13 mouse cellular contexts compared by ENCODE assay signal in the genomic region with DNA sequence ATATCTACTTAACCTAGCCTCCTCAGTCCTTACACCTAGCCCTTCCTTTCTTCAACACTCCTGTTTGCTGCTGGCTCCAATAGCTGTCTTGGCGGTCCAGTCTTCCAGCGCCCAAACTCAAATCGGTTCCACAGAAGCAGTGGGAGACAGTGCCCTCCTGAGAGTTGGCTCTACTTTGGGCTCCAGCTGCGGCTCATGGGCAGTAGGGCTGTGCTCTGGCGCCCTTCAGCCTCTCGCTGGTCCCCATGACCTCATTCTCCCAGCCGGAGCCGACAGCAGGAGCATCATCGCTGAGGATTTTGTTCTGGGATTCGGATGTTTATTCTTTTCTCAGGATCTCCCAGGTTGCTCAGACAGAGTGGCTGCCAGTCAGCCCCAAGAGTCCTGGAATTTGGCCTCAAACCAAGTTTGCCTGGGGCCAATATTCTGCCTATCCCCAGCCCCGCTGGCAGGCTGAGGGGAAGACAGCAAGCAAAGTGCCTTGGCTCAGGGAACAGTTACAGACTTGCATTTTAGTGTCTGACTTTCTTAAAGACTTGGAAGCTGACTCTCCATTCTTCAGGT.
DNase-seq lines count a peak whose midpoint lies in the region; ATAC-seq and TF ChIP-seq lines count a peak whose summit lies in the region.
"Had no signal": no experiment of that assay in that cellular context is flagged by ENCODE, and none has a peak within 500 bp of the region (broad histone marks: within the 10 kb centered on the region; RNA-seq: fewer than 3 reads in every experiment).

No protein-coding gene starts in this region.

- WGBS in forebrain, embryonic 13.5 days, result 41% methylated on average over 11 of the region's 11 CpGs
- WGBS in forebrain, embryonic 10.5 days, result 61% methylated on average over 11 of the region's 11 CpGs

- peak; percentile 63; the same call in 1 of the 2 replicates for ATAC-seq in forebrain, embryonic 13.5 days
- no peak for ATAC-seq in erythroblast, adult 5-6 weeks (replicated peaks; ENCODE audit: low FRiP score, poor library complexity, severe bottlenecking)
- ATAC-seq: activated CD4-positive, CD25-positive, alpha-beta regulatory T cell, adult 4 months; intestine, postnatal 0 days had no signal

- no peak overlapping the region for H3K27ac ChIP-seq in forebrain, embryonic 13.5 days
- no peak overlapping the region for H3K27ac ChIP-seq in forebrain, embryonic 10.5 days
- no peak overlapping the region for H3K27ac ChIP-seq in ES-E14 (ENCODE audit: insufficient read depth, low read depth, low read length, poor library complexity, severe bottlenecking)
- H3K27ac ChIP-seq: liver, embryonic 14.5 days had no signal

- H3K27me3 ChIP-seq in forebrain, embryonic 13.5 days, result peaks cover 20% of the 10 kb centered on the region
- H3K27me3 ChIP-seq in forebrain, embryonic 10.5 days (ENCODE audit: poor library complexity, severe bottlenecking), result peaks cover 52% of the 10 kb centered on the region

- no peaks in the 10 kb centered on the region for H3K9me3 ChIP-seq in forebrain, embryonic 13.5 days (replicated peaks)
- no peaks in the 10 kb centered on the region for H3K9me3 ChIP-seq in forebrain, embryonic 10.5 days
- H3K9me3 ChIP-seq in ES-E14 (ENCODE audit: control insufficient read depth, insufficient read depth, low read depth, low read length), result no peaks in the 10 kb centered on the region

- H3K4me1 ChIP-seq in forebrain, embryonic 13.5 days, result peaks cover 18% of the 10 kb centered on the region
- peaks cover 14% of the 10 kb centered on the region for H3K4me1 ChIP-seq in forebrain, embryonic 10.5 days
- peaks cover 0 to 8% of the 10 kb centered on the region in 2 experiments; a peak in 1 of 4 replicates for H3K4me1 ChIP-seq in ES-E14 (ENCODE audit: control insufficient read depth in 2 of 2, insufficient read depth in 2 of 2, low read length in 2 of 2, poor library complexity in 1 of 2)

- H3K9ac ChIP-seq in forebrain, embryonic 13.5 days, result no peak overlapping the region
- no peak overlapping the region for H3K9ac ChIP-seq in ES-E14 (ENCODE audit: insufficient read depth, low read depth, low read length, poor library complexity, severe bottlenecking)
- H3K9ac ChIP-seq: liver, embryonic 14.5 days had no signal

- no peak overlapping the region for H3K4me3 ChIP-seq in forebrain, embryonic 13.5 days
- no peak overlapping the region for H3K4me3 ChIP-seq in forebrain, embryonic 10.5 days
- H3K4me3 ChIP-seq in ES-E14 (ENCODE audit: insufficient read depth in 1 of 2, low read depth in 1 of 2, low read length in 2 of 2, poor library complexity in 1 of 2, severe bottlenecking in 1 of 2), result peak overlapping the region; percentile 3 to 42; a peak in 2 of 4 replicates

- peak overlapping the region; percentile 22; the same call in 1 of the 2 replicates for H3K4me2 ChIP-seq in forebrain, embryonic 13.5 days

- in situ Hi-C loops in ES-E14 (cut with MboI; ENCODE audit: low sequenced_read_pairs in 2 of 2, unreplicated experiment in 2 of 2), result no loop called here

- no peaks in the 10 kb centered on the region for H3K36me3 ChIP-seq in forebrain, embryonic 13.5 days (ENCODE audit: poor library complexity, severe bottlenecking)
- H3K36me3 ChIP-seq in forebrain, embryonic 10.5 days (replicated peaks), result no peaks in the 10 kb centered on the region
- no peaks in the 10 kb centered on the region for H3K36me3 ChIP-seq in ES-E14 (ENCODE audit: control insufficient read depth, insufficient read depth, low read length, poor library complexity, severe bottlenecking)

- DNase-seq in forebrain, embryonic 10.5 days (ENCODE audit: extremely low spot score, low spot score), result no peak
- DNase-seq in layer of hippocampus, adult 11-12 months (ENCODE audit: low spot score), result peak; percentile 8
- DNase-seq in layer of hippocampus, adult 18-20 months (ENCODE audit: low spot score in 2 of 2), result no peak
- DNase-seq in ES-E14 (ENCODE audit: low read depth, low spot score), result no peak
- peak; percentile 56 to 71 for DNase-seq in cerebellum, postnatal 25 days
- DNase-seq in spleen, adult 12 weeks (ENCODE audit: low spot score), result no peak
- DNase-seq: layer of hippocampus, adult 9-11 months; right cerebral cortex, adult 18-20 months had no signal

TF ChIP-seq in ES-E14, 5 proteins besides CTCF, POLR2A, EP300 and RAD21:
- TF ChIP-seq CHD2 (IDR thresholded peaks at IDR 0.05; ENCODE audit: low read depth, low read length), result no peak
- no peak for TF ChIP-seq ZC3H11A (IDR thresholded peaks at IDR 0.05; ENCODE audit: borderline replicate concordance, low read depth, low read length)
- no peak for TF ChIP-seq HCFC1 (IDR thresholded peaks at IDR 0.05; ENCODE audit: borderline replicate concordance, insufficient read depth, low read length)
- no peak for TF ChIP-seq MAFK (IDR thresholded peaks at IDR 0.05; ENCODE audit: insufficient read depth, low read depth, low read length)
- TF ChIP-seq ZNF384 (IDR thresholded peaks at IDR 0.05; ENCODE audit: low read depth, low read length), result no peak
TF ChIP-seq in ES-E14: peak in this region for 0.

Comparison
In these comparisons a context has a peak if more than half of its experiments do, and no peak if none do; other contexts are left out.
1. DNase-seq: peak in layer of hippocampus, adult 11-12 months (single experiment) and cerebellum, postnatal 25 days (2 of 2); none in forebrain, embryonic 10.5 days (single experiment), layer of hippocampus, adult 18-20 months (0 of 2), ES-E14 (single experiment) and spleen, adult 12 weeks (single experiment).
2. H3K4me3 ChIP-seq: peak in ES-E14 (2 of 2); none in forebrain, embryonic 13.5 days (single experiment) and forebrain, embryonic 10.5 days (single experiment).